Mouse (Mus musculus) adrenal gland, postnatal 10 days (tissue): Measurements from ENCODE around the gene Map3k20. TPM values are rescaled to one million over a fixed set of nuclear protein-coding genes. Genes with fewer than 3 reads are reported as not detected.

Source experiments
- DNase-seq: peaks from one replicate; pipeline ENCODE4 v3.0.0; 2021; ENCODE audit warnings: mixed read lengths
- long read RNA-seq, 2 experiments: library from polyadenylated mRNA; stranded (forward); transcript quantifications; one replicate each; pipeline ENCODE4 v2.0.0; 2021
- total RNA-seq, 2 experiments: library from RNA; stranded (reverse); gene quantifications; 2 replicates each; pipeline ENCODE4 v1.2.3; 2021

Gene Map3k20
- 10 to 100 TPM; 40.6 to 61.7 TPM for total RNA-seq
- long read RNA-seq, experiment 1, partial matches to known transcripts, result 2 of 7 reads
- long read RNA-seq, experiment 1, other reads (novel, unspliced or antisense), result 1 of 7 reads
- long read RNA-seq, experiment 2, full-length matches to known transcripts, result 6 of 9 reads
- long read RNA-seq, experiment 2, partial matches to known transcripts, result 0 of 9 reads
- long read RNA-seq, experiment 2, other reads (novel, unspliced or antisense), result 3 of 9 reads

GRCm38 (mm10) chr2:72285256-72285887, at the start of gene Map3k20:
Gene Map3k20 (plus strand): TSS chr2:72285637.
- DNase-seq, result peak; percentile 84

GRCm38 (mm10) chr2:72238421-72238820, 47.0 kb upstream of the Map3k20 start:
- DNase-seq, result no peak

GRCm38 (mm10) chr2:72238925-72239324, 46.5 kb upstream of the Map3k20 start:
- DNase-seq, result no peak

GRCm38 (mm10) chr2:72239456-72239855, 46.0 kb upstream of the Map3k20 start:
- DNase-seq, result no peak

- no peak for DNase-seq
These were observed 45.4 kb upstream of the Map3k20 start for GRCm38 (mm10) chr2:72239993-72240392.

GRCm38 (mm10) chr2:72240691-72241090, 44.7 kb upstream of the Map3k20 start:
- DNase-seq, result no peak

- DNase-seq, result no peak
These were observed 43.5 kb upstream of the Map3k20 start for GRCm38 (mm10) chr2:72241714-72242472.

- DNase-seq, result no peak
These were observed 42.3 kb upstream of the Map3k20 start for GRCm38 (mm10) chr2:72242910-72243675.

GRCm38 (mm10) chr2:72245631-72246030, 39.8 kb upstream of the Map3k20 start:
- DNase-seq, result no peak

- no peak for DNase-seq
These were observed 39.1 kb upstream of the Map3k20 start for GRCm38 (mm10) chr2:72246376-72246775.

GRCm38 (mm10) chr2:72247819-72248218, 37.6 kb upstream of the Map3k20 start:
- no peak for DNase-seq

GRCm38 (mm10) chr2:72252510-72253505, 32.6 kb upstream of the Map3k20 start:
- DNase-seq, result no peak

- no peak for DNase-seq
These were observed 31.6 kb upstream of the Map3k20 start for GRCm38 (mm10) chr2:72253882-72254281.

GRCm38 (mm10) chr2:72254813-72255582, 30.4 kb upstream of the Map3k20 start:
- DNase-seq, result no peak

- no peak for DNase-seq
These were observed 24.7 kb upstream of the Map3k20 start for GRCm38 (mm10) chr2:72260704-72261103.

GRCm38 (mm10) chr2:72262814-72263480, 22.5 kb upstream of the Map3k20 start:
- DNase-seq, result no peak

GRCm38 (mm10) chr2:72267390-72267789, 18.0 kb upstream of the Map3k20 start:
- DNase-seq, result no peak

- DNase-seq, result no peak
These were observed 15.6 kb upstream of the Map3k20 start for GRCm38 (mm10) chr2:72269651-72270341.

GRCm38 (mm10) chr2:72278247-72278873, 7.1 kb upstream of the Map3k20 start:
- no peak for DNase-seq
